ENCODE assay signal across 30 mouse cellular contexts in the genomic region with DNA sequence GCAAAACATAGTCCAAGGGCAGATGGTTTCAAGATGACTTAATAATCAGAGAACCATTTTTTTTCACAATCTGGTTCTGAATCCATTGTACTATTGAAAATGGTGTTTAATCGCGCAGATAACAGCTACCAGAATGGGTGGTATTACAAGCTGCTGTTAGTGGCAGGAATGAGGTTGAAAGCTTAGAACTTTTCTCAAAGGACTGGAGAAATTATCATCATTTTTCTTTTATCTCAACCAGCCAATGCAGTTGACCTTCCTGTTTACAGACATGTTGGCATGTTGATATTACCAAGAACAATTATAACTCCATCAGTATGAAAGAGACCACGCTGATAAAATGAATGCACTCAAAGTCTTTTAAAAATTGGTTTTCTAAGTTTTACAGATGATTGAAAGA.
"Had no signal": no experiment of that assay in that cellular context is flagged by ENCODE, and none has a peak within 500 bp of the region (broad histone marks: within the 10 kb centered on the region; RNA-seq: fewer than 3 reads in every experiment).

No protein-coding gene starts in this region.

- H3K4me1 ChIP-seq: heart, embryonic 12.5 days; heart, embryonic 13.5 days; heart, embryonic 15.5 days; hindbrain, embryonic 10.5 days; hindbrain, embryonic 12.5 days; hindbrain, embryonic 13.5 days; hindbrain, embryonic 15.5 days; intestine, embryonic 15.5 days; kidney, embryonic 15.5 days had no signal

- H3K27me3 ChIP-seq: heart, embryonic 12.5 days; heart, embryonic 13.5 days; heart, embryonic 15.5 days; hindbrain, embryonic 12.5 days; hindbrain, embryonic 13.5 days; hindbrain, embryonic 15.5 days; intestine, embryonic 15.5 days; kidney, embryonic 15.5 days had no signal

- DNase-seq: heart, postnatal 10 days; heart, postnatal 14 days; heart, postnatal 36 days; heart, postnatal 4 days; kidney, adult 11 months; kidney, adult 18-20 months; kidney, adult 2 months; kidney, adult 8-10 months; kidney, adult 9 months; kidney, postnatal 10 days; kidney, postnatal 14 days; kidney, postnatal 25 days; kidney, postnatal 36 days; kidney, postnatal 4 days; layer of hippocampus, adult 9-11 months; layer of hippocampus, postnatal 36 days had no signal

- H3K4me3 ChIP-seq: heart, embryonic 12.5 days; heart, embryonic 13.5 days; heart, embryonic 15.5 days; hindbrain, embryonic 10.5 days; hindbrain, embryonic 12.5 days; hindbrain, embryonic 13.5 days; hindbrain, embryonic 15.5 days; intestine, embryonic 15.5 days; kidney, embryonic 15.5 days; layer of hippocampus, adult 2 months; left cerebral cortex, adult 2 months had no signal

- H3K9me3 ChIP-seq: heart, embryonic 12.5 days; heart, embryonic 13.5 days; heart, embryonic 15.5 days; hindbrain, embryonic 10.5 days; hindbrain, embryonic 12.5 days; hindbrain, embryonic 13.5 days; intestine, embryonic 15.5 days; kidney, embryonic 15.5 days had no signal

- H3K9ac ChIP-seq: heart, embryonic 12.5 days; heart, embryonic 13.5 days; heart, embryonic 15.5 days; hindbrain, embryonic 12.5 days; hindbrain, embryonic 13.5 days; hindbrain, embryonic 14.5 days; hindbrain, embryonic 15.5 days; intestine, embryonic 15.5 days; kidney, embryonic 15.5 days had no signal

- H3K27ac ChIP-seq: heart, embryonic 13.5 days; heart, embryonic 15.5 days; hindbrain, embryonic 10.5 days; hindbrain, embryonic 12.5 days; hindbrain, embryonic 13.5 days; hindbrain, embryonic 14.5 days; hindbrain, embryonic 15.5 days; hindbrain, postnatal 0 days; intestine, embryonic 15.5 days; kidney, embryonic 15.5 days; kidney, postnatal 0 days; layer of hippocampus, adult 2 months; left cerebral cortex, adult 2 months had no signal

- H3K36me3 ChIP-seq: heart, embryonic 12.5 days; heart, embryonic 13.5 days; heart, embryonic 15.5 days; hindbrain, embryonic 10.5 days; hindbrain, embryonic 12.5 days; hindbrain, embryonic 13.5 days; hindbrain, embryonic 15.5 days; intestine, embryonic 15.5 days; kidney, embryonic 15.5 days had no signal
